Mouse (Mus musculus): ENCODE results near the gene Ttc3. TPM values are rescaled to one million over a fixed set of nuclear protein-coding genes. Genes with fewer than 3 reads are reported as not detected.
A peak's percentile ranks its signal among the peaks of the same experiment; 100 is the strongest.
"Not testable (repeated sequence)": the region's sequence is repeated elsewhere in the genome, so short reads cannot be mapped to it uniquely, and the experiment has no call there.

Ttc3 gene
- 124 and 136 TPM in 2 replicates for total RNA-seq (2021)
- long read RNA-seq, partial matches to known transcripts: 11 of 41 reads
- long read RNA-seq, other reads (novel, unspliced or antisense): 27 of 41 reads

DNA sequence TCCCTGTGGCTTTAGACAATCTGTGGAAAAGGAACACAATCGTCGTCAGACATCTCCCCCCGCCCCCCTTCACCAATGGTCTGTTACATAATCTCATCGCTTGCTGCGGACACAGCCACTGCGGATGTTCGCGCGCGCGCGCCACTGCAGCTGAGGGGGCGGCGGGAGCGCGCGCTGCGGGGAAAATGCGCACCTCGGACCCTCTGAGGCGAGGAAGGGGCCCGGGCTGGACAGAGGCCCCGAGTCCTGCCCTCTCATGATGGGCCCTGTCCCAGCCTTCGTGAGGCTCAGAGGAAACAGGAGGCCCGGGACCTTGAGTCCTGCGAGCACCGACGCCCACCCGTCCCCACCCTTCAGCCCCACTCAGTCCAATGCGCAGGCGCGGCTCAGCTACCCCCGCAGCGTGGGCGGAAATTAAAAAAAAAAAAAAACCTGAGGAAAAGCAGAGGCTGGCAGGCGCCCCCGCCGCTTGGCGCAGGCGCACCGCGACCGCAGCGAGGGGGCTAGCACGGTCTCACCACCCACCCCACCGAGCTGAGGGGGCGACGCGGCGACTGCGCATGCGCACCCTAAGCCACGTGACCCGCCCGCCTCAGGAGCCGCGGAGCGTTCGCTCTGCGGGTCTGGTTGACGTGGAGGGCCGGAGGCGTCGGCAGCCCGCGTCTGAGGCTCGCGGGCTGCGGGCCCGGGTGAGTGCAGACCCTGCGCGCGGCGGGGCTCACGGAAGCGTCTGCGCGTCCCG, at the start of gene Ttc3:
Ttc3 (plus strand) TSS at position 446 of the 742 bp plus-strand sequence.
- DNase-seq: peak; percentile 94

DNA sequence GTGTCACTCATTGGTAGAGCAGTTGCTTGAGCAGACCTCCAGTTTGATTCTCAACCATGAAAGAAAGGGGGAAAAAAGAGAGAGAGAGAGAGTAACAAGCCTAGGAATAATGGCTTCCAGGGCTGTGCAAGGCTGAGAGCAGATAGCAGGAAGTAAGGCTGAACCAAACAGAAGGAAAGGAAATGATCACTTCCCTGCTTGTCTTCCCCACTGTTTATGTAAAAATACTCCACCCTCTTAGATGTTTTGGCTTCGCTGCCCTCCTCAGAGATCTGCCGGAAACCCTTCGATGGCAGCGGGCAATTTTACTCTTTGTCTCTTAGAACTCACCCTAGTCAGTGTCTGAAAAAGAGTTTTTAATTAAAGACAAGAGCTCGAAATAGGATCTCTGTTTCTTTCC, 46.7 kb upstream of the Ttc3 start:
- DNase-seq: no peak

DNA sequence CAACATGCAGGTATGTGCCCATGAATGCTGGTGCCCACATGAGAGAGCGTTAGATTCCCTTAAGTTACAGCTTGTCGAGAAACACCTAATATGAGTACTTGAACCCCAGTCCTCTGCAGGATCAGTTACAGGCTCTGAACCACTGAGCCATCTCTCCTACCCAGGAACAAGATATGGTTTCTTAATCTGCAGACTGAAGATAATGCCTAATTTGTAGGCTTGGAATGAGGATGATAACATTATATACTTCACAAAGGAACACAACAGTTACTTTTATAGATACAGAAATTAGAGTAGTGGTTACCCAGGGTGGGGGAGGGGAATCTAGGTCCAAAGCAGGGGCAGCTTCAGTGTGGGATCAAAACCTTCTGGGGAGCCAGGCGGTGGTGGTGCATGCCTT, 44.4 kb upstream of the Ttc3 start:
- no peak for DNase-seq

DNA sequence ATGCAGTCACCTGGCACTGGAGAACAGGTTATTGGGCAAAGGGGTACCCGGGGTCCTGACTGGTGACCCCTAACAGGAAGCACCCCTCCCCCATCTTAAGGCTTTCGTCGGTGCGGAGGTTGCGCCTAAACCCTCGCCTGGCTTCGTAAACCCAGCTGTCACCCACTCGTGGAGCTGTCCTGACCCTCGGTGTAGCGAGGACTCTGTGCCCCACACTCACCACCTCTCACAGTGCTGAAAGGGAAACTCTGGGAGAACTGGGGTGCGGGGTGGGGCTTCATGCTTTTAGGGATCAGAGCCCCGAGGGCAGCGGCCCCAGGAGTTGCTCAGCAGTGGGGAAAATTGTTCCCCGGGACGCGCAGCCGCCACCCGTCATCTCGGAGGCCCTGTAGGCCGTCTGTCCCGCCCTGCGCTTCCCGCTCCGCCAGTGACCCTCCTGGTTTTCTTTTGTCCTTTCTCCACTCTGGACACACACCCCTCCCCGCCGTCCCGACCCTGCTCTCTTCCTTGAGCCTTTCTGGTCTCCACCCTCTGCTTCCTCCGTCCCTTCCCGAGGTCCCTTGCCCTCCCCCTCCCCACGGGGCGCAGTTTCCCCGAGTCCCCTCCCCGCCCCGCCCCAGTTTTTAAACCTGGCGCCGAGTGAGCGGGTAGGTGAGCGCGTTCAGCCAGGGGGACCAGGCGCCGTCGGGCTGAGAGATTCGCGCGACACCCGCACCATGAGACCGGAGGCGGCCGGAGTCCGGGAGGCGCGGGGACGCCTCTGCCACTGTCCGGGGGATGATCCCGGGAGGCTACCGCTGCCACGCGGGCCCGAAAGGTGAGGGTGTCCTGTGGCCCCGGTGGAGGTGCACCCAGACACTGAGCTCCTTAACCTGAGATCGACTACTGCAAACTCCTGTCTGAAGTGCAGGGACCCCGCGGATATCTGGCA, 42.4 kb upstream of the Ttc3 start, which contains the start of gene Ripply3:
Ripply3 (plus strand) TSS at position 640 of the 931 bp plus-strand sequence.
- peak; percentile 66 for DNase-seq

DNA sequence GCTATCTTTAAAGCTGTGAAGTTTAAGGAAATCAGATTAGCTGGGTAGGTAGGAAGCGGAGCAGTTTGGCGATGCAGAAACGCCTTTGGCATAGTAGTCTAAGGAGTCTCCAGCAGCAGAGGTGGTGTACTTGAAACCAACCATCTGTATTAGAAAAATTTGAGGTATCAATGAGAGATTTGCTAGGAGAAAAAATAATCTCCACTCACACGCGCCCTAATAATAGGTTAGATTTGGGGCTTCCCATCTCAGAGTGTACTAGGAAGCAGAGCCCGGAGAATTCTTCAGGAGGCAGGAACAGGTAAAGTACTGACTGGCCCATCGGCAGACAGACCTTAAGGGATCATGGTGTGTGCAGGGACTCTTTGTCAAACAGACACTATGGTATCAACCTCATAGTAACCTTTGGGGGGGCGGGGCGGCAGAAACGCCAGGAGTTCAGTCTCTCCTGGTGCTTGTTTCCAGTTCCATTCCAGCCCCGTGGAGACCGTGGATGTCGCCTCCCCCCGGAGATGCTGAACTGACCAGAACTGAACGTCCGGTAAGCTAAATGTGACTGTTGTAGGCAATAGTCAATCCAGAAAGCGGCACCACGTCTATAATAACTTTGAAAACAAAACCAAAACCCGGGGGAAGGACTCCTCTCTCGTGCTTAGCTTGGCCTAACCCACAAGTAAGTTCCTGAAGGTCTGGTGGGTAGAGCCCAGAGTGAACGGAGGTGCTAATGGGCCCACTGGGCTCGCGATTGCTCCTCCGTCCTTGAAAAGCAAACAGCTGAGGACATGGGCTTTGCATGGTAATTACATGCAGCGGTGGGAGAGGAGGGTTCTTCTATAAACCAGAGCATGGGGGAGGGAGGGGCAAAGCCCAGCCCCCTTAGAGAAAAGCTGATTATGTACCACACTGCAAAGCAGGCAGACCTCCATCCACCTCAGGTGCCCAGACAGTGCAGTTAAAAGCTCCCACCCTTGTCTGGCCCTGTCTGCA, 41.2 kb upstream of the Ttc3 start:
- DNase-seq: no peak

DNA sequence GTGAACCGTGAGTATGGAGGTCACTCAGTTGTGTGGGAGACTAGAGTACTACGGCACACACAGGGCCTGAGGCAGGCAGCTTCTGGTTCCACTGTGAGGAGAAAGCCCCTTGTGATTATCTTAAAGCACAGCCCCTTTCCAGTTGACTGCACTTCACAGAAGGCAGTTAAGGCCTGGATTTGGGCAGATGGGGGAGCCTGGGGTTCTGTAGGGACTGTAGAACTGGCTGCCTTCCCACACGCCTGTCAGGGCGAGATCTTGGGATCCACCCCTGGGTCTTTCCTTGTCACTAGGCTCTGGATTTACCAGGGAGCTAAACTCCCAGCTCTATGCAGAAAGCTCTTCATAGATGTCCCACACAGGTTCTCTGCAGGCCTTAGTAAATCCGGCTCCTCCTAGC, 40.0 kb upstream of the Ttc3 start:
- no peak for DNase-seq

DNA sequence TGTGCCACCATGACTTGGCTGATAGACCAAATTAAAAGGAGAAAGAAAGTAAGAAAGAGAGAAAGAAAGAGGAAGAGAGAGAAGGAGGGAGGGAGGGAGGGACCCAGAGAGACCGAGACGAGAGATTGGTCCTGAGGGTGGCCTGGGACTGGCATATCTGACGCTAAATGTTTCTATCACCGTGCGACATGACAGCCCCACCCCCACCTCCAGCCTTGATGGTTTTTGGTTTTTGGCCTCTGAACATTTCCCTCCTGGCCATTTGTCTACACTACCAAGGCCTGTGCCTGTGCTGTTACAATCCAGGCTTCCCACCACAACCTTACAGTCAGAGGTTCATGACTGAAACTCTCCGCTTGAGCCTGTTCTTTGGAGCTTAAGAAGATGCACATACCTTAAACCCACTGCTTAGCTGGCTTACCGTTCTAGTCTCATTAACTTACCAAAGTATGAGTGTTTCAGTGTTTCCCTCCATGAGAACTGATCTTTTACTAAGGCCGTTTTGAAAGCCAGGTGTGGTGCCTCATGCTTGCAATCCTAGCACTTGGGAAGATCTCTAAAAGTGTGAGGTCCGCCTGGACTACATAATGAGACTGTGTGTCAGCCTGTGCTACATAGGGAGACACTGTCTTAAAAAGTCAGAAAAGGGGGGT, 39.1 kb upstream of the Ttc3 start:
- no peak for DNase-seq

DNA sequence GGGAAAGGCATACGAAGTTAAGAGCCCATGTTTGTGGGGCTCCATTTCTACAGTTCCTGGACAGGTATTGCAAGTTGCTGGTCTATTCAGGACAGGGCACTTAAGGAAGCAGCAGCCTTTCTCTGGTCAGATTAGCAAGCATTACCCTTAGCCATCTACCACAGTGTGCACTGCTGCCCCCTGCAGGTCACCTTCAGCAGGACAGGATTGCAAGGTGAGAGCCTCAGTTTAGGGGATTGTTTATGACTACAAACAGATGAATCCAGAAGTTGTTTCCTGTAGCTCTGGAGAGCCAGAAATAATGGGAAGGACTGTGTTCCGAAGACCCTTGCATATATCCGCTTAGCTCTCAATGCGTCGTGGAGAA, 38.5 kb upstream of the Ttc3 start:
- DNase-seq: peak; percentile 73

DNA sequence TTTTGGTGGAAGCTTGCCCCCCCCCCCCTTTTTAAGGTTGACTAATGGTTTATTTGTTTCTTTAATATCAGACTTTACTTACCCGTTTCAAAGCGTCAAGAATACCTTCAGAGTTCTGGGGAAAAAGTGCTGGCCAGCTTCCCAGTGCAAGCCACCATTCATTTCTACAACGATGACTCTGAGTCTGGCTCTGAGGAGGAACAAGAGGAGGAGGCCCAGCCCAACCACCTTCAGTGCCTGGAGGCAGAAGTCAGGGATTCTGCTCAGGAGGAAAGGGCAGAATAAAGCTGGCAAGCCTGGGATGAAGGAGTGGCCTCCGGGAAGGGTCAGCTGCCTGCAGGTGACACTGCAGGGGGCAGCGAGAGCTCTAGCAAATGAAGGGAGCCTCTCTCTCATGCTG, 34.8 kb upstream of the Ttc3 start:
- DNase-seq: no peak

DNA sequence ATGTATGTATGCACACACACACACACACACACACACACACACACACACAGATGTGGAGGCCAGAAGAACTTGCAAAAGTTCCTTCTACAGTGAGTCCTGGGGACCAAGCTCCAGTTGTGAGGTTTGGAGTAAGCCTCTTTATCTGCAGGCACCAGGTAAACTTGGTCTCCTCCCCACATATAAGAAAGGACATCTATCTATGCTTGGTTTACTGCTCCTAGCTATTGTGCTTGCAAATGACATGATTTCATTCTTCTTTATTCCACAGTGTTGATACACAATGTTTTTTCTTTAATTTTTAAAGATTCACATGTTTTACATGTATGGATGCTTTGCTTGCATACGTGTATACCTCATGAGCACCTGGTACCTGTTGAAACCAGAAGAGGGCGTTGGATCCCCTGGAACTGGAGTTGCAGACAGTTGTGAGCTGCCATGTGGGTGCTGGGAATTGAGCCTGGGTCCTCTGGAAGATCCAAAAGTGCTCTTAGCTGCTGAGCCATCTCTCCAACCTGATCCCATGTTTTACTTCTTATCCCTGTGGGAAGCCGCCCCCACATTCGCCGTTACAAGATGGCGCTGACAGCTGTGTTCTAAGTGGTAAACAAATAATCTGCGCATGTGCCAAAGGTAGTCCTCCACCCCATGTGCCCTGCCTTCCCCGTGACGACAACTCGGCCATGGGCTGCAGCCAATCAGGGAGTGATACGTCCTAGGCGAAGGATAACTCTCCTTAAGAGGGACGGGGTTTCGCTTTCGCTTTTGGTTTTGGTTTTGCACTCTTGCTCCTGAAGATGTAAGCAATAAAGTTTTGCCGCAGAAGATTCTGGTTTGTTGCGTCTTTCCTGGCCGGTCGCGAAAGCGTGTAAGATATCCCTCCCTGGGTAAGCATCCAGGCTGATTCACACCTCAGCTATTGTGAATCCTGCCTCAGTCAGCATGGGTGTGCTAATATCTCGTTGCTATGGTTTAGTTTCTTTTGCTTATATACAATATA, 31.0 kb upstream of the Ttc3 start:
- not testable (repeated sequence) for DNase-seq

DNA sequence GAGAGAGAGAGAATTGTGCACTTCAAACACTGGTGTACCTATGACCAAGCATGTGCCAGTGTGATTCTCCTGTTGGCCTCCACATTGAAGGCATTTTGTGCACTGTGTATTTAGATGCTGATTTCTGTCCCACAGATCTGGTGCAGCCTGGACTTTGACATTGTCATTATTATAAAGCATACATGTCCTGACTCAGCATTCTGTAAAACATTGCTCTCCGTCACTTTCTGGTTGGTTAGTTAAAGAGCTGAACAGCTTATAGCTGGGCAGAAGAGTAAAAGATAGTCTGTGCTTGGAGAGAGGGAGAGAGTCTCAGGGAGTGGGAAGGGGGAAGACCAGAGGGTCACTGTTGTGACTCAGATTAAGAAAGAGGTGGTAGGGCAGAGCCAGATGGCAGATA, 24.7 kb upstream of the Ttc3 start:
- no peak for DNase-seq

DNA sequence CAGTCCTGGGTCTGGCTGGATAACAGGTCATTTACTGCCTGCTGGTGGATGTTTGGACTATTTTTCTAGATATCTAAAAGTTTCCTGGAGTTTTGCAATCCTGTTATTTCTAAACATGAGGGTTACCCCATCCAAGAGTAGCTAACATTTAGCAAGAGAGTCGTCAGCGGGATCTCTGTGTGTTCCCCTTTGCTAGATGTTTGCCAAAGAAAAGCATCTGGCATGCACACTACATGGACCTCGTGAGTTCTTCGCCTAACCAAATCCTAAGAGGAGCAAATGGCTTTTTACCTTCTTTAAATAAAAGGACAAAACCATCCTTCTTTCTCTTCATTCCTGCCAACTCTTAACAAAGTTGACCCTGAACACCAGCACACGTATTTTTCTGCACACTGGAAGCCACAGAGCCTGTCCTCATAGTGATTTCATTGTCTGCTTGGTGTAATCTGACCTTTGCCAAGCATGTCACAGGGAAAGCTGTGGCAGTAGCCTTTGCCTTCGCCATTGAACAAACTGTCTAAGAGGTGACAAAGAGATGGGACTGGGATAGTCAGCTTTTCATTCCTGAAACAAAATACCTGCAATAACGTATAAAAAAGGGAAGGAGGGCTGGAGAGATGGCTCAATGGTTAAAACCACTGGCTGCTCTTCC, 23.2 kb upstream of the Ttc3 start:
- DNase-seq: no peak

DNA sequence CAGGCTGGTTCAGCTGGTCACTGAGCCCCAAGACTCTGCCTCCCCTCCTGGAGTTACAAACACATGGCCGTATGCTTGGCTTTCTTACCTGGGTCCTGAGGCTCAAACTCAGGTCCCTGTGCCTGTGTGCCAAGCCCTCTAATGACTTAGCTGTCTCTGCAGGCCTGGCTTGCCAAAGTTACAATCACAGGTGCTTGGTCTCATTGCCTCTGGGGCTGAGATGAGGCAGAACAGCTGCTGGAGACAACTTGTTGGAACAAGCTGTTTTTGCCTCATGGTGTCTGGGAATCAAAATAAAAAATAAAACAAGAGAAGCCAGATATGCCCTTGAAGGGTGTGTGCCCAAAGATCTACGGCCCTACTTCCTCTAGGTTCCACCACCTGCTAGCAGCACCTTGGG, 21.6 kb upstream of the Ttc3 start:
- no peak for DNase-seq

DNA sequence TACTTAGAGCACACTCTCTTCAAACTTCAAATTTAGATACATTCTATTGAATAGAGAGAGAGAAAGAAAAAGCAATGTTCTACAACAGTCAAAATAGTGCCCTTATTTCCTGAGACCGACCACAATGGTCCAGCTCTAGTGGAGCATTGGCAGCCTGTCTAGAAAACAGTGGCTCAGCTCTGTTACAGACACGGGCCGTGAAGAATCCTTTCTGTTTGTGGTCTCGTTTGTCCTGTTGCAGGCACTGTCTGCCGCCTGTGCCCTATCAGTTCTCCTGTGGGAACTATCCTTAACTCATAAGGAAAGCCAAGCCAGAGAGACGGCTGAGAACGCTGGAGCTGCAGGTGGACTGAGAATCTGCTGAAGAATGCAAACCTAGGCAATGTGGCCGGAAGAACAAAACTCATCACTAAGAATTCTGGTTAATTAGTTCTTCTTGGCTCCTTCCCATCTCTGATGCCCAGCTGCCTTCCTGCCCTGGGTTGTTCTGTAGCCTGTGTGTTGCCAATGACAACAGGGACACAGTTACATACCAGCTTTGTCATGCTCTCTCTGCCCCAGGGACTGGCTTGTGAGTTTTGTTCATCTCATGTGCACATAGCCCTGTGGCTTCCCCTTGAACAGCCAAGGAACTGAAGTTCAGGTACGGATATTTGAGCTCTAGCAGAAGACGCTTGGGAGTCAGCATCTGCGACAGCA, 20.7 kb upstream of the Ttc3 start:
- DNase-seq: no peak

DNA sequence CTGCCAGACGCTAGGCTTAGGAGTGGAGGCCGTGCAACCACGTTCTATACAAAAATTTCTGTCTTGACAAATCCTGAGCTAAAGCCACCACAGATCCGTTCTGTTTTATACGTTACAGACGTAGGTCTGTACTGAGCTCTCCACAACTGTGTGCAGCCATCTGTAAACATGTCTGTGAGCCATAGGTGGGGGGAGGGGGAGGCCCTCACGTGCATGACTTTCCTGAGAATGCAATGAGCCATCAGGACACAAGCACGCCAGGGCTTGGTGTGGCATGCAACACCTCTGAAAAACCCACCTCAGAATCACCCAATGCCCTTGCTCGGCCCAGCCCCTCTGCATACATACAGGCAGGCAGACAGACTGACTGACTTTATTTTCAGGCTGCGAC, 20.1 kb upstream of the Ttc3 start:
- DNase-seq: no peak

DNA sequence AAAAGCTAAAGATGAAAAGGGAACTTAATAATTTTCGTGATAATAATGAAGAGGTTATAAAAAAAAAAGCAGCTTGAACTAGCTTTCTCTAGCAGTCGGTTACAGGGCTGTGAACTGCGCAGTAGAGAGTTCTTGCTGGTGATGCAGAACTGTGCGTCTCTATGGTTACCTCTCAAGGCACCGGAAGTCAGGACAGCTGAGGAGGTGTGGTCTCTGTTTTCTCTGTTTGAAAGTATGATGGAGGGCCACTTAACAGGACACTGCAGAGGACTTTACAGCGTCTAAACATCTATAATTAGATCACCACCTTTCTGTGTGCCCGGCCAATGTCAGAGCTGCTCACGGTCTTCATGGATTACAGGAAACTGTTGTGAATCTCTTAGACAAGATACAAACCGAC, 16.0 kb upstream of the Ttc3 start:
- no peak for DNase-seq

DNA sequence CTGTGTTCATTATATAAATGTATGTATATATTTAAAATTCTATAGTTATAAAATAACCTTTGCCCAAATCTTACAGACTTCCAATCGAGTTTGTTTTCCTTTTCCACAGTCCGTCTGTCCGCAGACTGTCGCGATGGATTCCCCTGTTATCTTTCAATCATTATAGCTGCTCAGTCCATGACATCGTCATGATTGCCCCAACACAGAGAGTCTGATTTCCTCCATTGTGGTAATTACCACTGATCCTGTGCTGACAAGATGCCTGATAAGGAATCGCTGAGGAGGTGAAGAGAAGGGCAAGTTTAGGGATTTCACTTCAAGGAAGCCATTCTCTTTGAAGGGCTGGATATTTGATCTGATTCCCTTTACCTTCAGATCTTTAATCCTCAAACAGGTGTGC, 14.4 kb upstream of the Ttc3 start:
- DNase-seq: no peak

DNA sequence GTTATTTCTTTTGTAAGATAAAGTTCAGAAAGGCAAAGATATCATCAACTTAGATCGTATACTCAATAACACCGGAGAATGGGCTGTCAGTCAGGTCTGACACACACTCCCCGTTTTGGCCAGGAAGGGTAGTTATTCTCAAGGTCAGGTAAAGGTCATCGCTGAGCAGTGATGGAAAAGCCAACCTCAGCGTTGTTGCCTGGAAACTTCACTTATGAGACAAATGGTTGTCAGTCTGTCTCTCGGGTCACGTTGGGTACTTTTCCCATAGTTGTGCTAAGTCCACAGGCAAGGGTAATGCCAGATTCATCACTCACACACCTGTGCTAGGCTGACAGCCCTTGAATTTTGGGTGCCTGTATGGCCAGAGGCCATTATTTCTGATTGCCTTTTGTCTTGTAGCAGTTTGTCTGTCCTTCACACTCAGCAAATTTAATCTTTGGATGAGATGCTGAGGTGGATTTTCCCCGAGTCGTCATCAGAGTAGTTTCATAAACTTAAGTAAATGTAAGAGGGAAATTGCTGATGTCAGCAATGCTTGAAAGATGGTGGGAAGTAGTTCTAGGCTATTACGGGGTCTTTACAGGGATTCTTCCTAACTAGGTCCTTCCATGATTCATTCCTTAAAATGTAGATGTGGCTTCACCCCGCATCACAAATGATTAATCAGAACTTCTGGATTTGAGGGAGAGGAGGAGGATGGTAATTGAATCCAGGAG, 13.5 kb upstream of the Ttc3 start:
- DNase-seq: no peak

Data from adrenal gland, postnatal 25 days (tissue).